Mouse (Mus musculus): ENCODE results near the gene Trpm2. TPM values are rescaled to one million over a fixed set of nuclear protein-coding genes. Genes with fewer than 3 reads are reported as not detected.
A peak's percentile ranks its signal among the peaks of the same experiment; 100 is the strongest.
"Not testable (repeated sequence)": the region's sequence is repeated elsewhere in the genome, so short reads cannot be mapped to it uniquely, and the experiment has no call there.

Gene Trpm2
- polyA plus RNA-seq, 1 experiment from 2014 or later = 0.53 TPM

- no peaks in the 10 kb centered on the region for H3K36me3 ChIP-seq
- H3K9ac ChIP-seq (replicated peaks) = no peak overlapping the region
- 0 out of 2 replicates have a peak, but pooled peaks cover 3% of the 10 kb centered on the region for H3K9me3 ChIP-seq
- no peak overlapping the region for H3K27ac ChIP-seq
- 84% methylated on average over 2 of the region's 2 CpGs for WGBS
- H3K4me1 ChIP-seq (replicated peaks) = no peaks in the 10 kb centered on the region
- no peak overlapping the region for H3K4me2 ChIP-seq
- ATAC-seq (ENCODE audit: insufficient number of reproducible peaks, insufficient read depth, low FRiP score, low TSS enrichment, low read depth) = no peak
- peaks cover 9% of the 10 kb centered on the region for H3K27me3 ChIP-seq
- no peak overlapping the region for H3K4me3 ChIP-seq (replicated peaks)
These were observed 7.6 kb downstream of the Trpm2 start for GRCm38 (mm10) chr10:77962725-77963124.

- 90% methylated on average over 9 of the region's 12 CpGs for WGBS
- H3K4me2 ChIP-seq; H3K27me3 ChIP-seq; H3K4me1 ChIP-seq (replicated peaks); H3K9ac ChIP-seq (replicated peaks); H3K4me3 ChIP-seq (replicated peaks); H3K36me3 ChIP-seq; H3K27ac ChIP-seq; ATAC-seq (ENCODE audit: insufficient number of reproducible peaks, insufficient read depth, low FRiP score, low TSS enrichment, low read depth); H3K9me3 ChIP-seq: not testable (repeated sequence)
These were observed 19.9 kb downstream of the Trpm2 start for GRCm38 (mm10) chr10:77950468-77950867.

- no peak for ATAC-seq (ENCODE audit: insufficient number of reproducible peaks, insufficient read depth, low FRiP score, low TSS enrichment, low read depth)
- H3K36me3 ChIP-seq = no peaks in the 10 kb centered on the region
- no peak overlapping the region for H3K4me2 ChIP-seq
- no peak overlapping the region for H3K27ac ChIP-seq
- H3K4me3 ChIP-seq (replicated peaks) = no peak overlapping the region
- no peaks in the 10 kb centered on the region for H3K27me3 ChIP-seq
- H3K4me1 ChIP-seq (replicated peaks) = no peaks in the 10 kb centered on the region
- H3K9me3 ChIP-seq = 0 out of 2 replicates have a peak, but pooled peaks cover under 1% of the 10 kb centered on the region
- 74% methylated on average over 2 of the region's 2 CpGs for WGBS
- H3K9ac ChIP-seq (replicated peaks) = no peak overlapping the region
These were observed 30.7 kb downstream of the Trpm2 start for GRCm38 (mm10) chr10:77939685-77940084.

- H3K4me2 ChIP-seq = no peak overlapping the region
- H3K36me3 ChIP-seq = no peaks in the 10 kb centered on the region
- H3K9me3 ChIP-seq = no peaks in the 10 kb centered on the region
- H3K4me3 ChIP-seq (replicated peaks) = no peak overlapping the region
- no peak for ATAC-seq (ENCODE audit: insufficient number of reproducible peaks, insufficient read depth, low FRiP score, low TSS enrichment, low read depth)
- H3K9ac ChIP-seq (replicated peaks) = no peak overlapping the region
- 0 out of 2 replicates have a peak, but pooled peaks cover 4% of the 10 kb centered on the region for H3K27me3 ChIP-seq
- peaks cover 5% of the 10 kb centered on the region; the same call in 1 of the 2 replicates for H3K4me1 ChIP-seq (replicated peaks)
- H3K27ac ChIP-seq = no peak overlapping the region
- WGBS = 89% methylated on average over 10 of the region's 10 CpGs
These were observed 43.0 kb downstream of the Trpm2 start for GRCm38 (mm10) chr10:77927375-77927774.

GRCm38 (mm10) chr10:77926140-77926539 lies 44.2 kb downstream of the Trpm2 start:
- Histone ChIP-seq H3K9ac (replicated peaks) (no peak overlapping the region), H3K4me3 (replicated peaks) (no peak overlapping the region), H3K9me3 (no peaks in the 10 kb centered on the region), H3K27me3 (0 out of 2 replicates have a peak, but pooled peaks cover 4% of the 10 kb centered on the region), H3K4me2 (no peak overlapping the region), H3K4me1 (replicated peaks) (peaks cover 5% of the 10 kb centered on the region; the same call in 1 of the 2 replicates), H3K27ac (no peak overlapping the region), H3K36me3 (no peaks in the 10 kb centered on the region)
- ATAC-seq (ENCODE audit: insufficient number of reproducible peaks, insufficient read depth, low FRiP score, low TSS enrichment, low read depth) = no peak
- WGBS = 45% methylated on average over 7 of the region's 7 CpGs

GRCm38 (mm10) chr10:77922681-77923080 lies 47.7 kb downstream of the Trpm2 start:
- ATAC-seq (ENCODE audit: insufficient number of reproducible peaks, insufficient read depth, low FRiP score, low TSS enrichment, low read depth) = no peak

DNA sequence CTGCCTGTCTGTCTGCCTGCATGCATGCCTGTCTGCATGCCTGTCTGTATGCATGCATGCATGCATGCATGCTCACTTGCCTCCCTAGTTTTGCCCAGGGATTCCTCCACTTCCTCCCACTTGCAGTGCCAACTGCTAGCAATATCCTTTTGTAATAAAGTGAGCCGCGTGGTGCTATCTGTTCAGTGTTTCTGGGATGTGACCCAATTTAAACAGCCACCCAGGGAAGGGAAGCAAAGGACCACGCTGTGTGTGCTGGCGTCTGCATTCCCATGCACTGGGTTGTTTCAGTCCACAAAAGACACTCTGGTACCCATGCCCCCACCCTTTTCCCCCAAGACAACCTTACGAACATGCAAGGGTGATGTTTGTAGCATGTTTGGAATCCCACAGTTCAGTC lies 49.4 kb downstream of the Trpm2 start:
- WGBS = 63% methylated on average over 5 of the region's 5 CpGs
- no peaks in the 10 kb centered on the region for H3K36me3 ChIP-seq
- no peak for ATAC-seq (ENCODE audit: insufficient number of reproducible peaks, insufficient read depth, low FRiP score, low TSS enrichment, low read depth)
- H3K27me3 ChIP-seq = 0 out of 2 replicates have a peak, but pooled peaks cover 4% of the 10 kb centered on the region
- H3K27ac ChIP-seq = no peak overlapping the region
- H3K4me3 ChIP-seq (replicated peaks) = no peak overlapping the region
- no peak overlapping the region for H3K4me2 ChIP-seq
- no peak overlapping the region for H3K9ac ChIP-seq (replicated peaks)
- no peaks in the 10 kb centered on the region for H3K9me3 ChIP-seq
- peaks cover 5% of the 10 kb centered on the region; the same call in 1 of the 2 replicates for H3K4me1 ChIP-seq (replicated peaks)

More at GRCm38 (mm10) chr10:77922681-77923080, 47.7 kb downstream of the Trpm2 start:
- H3K9me3 ChIP-seq = no peaks in the 10 kb centered on the region
- H3K36me3 ChIP-seq = no peaks in the 10 kb centered on the region
- H3K27me3 ChIP-seq = 0 out of 2 replicates have a peak, but pooled peaks cover 4% of the 10 kb centered on the region
- H3K4me3 ChIP-seq (replicated peaks) = no peak overlapping the region
- WGBS = 71% methylated on average over 4 of the region's 4 CpGs
- no peak overlapping the region for H3K27ac ChIP-seq
- no peak overlapping the region for H3K4me2 ChIP-seq
- H3K9ac ChIP-seq (replicated peaks) = no peak overlapping the region
- peaks cover 5% of the 10 kb centered on the region; the same call in 1 of the 2 replicates for H3K4me1 ChIP-seq (replicated peaks)

DNA sequence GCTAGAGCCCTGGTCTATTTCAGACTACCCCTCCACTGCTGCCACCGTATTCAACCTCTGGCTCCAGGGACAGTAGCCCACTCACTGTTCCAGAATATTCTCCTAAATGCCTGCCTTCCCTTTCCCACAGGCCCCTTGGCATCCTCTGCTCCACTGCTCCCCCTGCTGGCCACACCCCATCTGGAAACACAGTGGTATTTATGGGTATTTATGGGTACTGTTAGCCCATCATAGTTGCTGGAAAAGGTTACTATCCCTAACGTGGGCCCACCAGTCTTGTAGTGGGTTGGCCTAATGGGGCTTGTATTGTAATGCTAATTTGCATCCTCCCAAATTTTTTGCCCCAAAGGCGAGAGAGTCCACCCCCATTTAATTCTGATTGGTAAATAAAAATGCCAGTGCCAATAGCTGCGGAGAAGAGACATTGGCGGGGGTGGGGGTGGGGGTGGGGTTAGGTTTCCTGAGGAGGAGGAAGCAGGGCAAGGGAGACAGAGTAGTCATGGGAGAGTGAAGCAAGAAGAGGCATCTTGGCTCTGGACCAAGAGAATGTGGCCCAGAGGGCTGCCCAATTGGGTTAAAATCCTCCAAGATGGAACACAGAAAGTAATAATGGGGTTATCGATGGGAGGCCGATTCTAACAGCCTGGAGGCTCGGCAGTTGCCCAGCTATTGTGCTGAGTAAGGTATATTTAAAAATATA lies 53.6 kb downstream of the Trpm2 start:
- H3K9ac ChIP-seq (replicated peaks) = no peak overlapping the region
- H3K4me1 ChIP-seq (replicated peaks) = no peaks in the 10 kb centered on the region
- H3K27me3 ChIP-seq = no peaks in the 10 kb centered on the region
- no peak overlapping the region for H3K4me3 ChIP-seq (replicated peaks)
- no peaks in the 10 kb centered on the region for H3K9me3 ChIP-seq
- H3K36me3 ChIP-seq = no peaks in the 10 kb centered on the region
- no peak for ATAC-seq (ENCODE audit: insufficient number of reproducible peaks, insufficient read depth, low FRiP score, low TSS enrichment, low read depth)
- no peak overlapping the region for H3K27ac ChIP-seq
- no peak overlapping the region for H3K4me2 ChIP-seq
- WGBS = 67% methylated on average over 8 of the region's 8 CpGs

DNA sequence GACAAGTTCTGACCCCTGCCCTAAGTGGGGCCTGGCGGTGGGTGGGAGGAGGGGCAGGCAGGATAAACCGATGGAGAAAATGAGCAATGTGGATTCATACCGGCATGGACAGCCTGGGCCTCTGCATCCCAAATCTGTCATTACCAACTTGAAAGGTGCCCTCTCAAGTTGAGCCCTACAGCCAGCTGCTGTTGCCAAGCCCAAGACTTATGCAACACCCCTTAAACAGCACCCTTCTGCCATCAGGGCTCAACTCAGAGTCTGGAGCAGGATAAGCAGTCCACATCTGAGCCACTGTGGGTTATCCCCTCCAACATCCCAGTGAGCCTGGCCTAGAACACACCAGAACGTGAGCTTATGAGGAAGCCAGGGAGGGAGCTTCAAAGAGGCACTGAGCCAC lies 57.1 kb downstream of the Trpm2 start:
- Histone ChIP-seq H3K27me3 (no peaks in the 10 kb centered on the region; the same call in 1 of the 2 replicates), H3K9ac (replicated peaks) (no peak overlapping the region), H3K4me3 (replicated peaks) (no peak overlapping the region), H3K36me3 (no peaks in the 10 kb centered on the region), H3K27ac (no peak overlapping the region), H3K4me2 (no peak overlapping the region), H3K9me3 (no peaks in the 10 kb centered on the region), H3K4me1 (replicated peaks) (no peaks in the 10 kb centered on the region)
- 69% methylated on average over 4 of the region's 4 CpGs for WGBS
- no peak for ATAC-seq (ENCODE audit: insufficient number of reproducible peaks, insufficient read depth, low FRiP score, low TSS enrichment, low read depth)

GRCm38 (mm10) chr10:77912605-77913004 lies 57.8 kb downstream of the Trpm2 start:
- WGBS = 62% methylated on average over 7 of the region's 7 CpGs
- H3K4me3 ChIP-seq (replicated peaks) = no peak overlapping the region

DNA sequence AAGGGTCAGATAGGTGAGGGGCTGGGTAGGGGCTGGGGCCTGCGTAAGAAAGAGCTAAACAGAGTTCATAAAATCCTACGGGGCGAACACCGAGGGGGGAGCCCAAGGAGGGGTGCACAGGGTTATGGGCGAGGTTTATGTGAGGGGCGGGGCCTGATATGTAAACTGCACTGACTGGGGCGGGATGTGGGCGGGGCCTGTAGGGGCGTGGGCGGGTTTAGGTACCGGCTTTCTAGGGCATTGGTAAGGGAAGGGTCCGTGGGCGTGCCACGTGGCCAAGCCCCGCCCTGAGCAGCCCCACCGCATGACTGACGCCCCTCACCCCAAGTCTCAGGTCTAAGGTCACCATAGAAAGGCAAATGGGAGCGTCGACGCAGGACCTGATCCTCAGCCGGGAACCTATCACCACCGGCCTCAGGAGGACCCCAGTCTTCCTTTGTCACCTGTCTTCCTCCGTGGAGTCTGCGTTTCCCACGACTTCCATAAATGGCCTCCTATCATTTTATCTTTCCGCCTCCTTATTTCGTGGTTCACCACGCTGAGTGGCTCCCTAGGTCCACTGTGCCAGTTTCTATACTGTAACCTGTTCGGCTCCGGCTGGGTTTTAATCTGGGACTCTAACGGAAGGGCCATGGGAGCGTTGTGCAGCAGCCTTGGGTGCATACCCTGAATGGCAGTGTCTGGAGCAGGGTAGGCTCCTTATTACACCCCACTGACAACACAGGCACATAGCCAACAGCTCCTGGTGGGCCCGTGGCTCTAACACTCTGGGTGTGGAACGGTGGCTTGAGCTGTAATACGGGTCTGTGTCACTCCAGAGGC lies 67.3 kb downstream of the Trpm2 start:
- Histone ChIP-seq H3K9me3 (no peaks in the 10 kb centered on the region), H3K27ac (no peak overlapping the region), H3K4me2 (peak overlapping the region; percentile 86), H3K27me3 (peaks cover 33% of the 10 kb centered on the region), H3K36me3 (no peaks in the 10 kb centered on the region), H3K9ac (replicated peaks) (peak overlapping the region; percentile 71; the same call in 1 of the 2 replicates), H3K4me3 (replicated peaks) (peak overlapping the region; percentile 62), H3K4me1 (replicated peaks) (peaks cover 9% of the 10 kb centered on the region)
- peak; percentile 68 for ATAC-seq (ENCODE audit: insufficient number of reproducible peaks, insufficient read depth, low FRiP score, low TSS enrichment, low read depth)
- WGBS = 10% methylated on average over 34 of the region's 35 CpGs

More at GRCm38 (mm10) chr10:77912605-77913004, 57.8 kb downstream of the Trpm2 start:
- Histone ChIP-seq H3K36me3 (no peaks in the 10 kb centered on the region), H3K9me3 (no peaks in the 10 kb centered on the region), H3K9ac (replicated peaks) (no peak overlapping the region), H3K4me1 (replicated peaks) (no peaks in the 10 kb centered on the region), H3K27ac (no peak overlapping the region), H3K4me2 (no peak overlapping the region), H3K27me3 (no peaks in the 10 kb centered on the region; the same call in 1 of the 2 replicates)
- ATAC-seq (ENCODE audit: insufficient number of reproducible peaks, insufficient read depth, low FRiP score, low TSS enrichment, low read depth) = no peak

Data from limb, embryonic 12.5 days (tissue).